Mouse (Mus musculus) heart, adult 2 months (tissue): ENCODE data around the gene Usp36.

Source experiments
- CTCF ChIP-seq: fragments of 200-600 bp; IDR thresholded peaks from 2 replicates; pipeline ENCODE4 v1.8.1; 2022; ENCODE audit warnings: antibody characterized with exemption, mild to moderate bottlenecking, moderate library complexity
- EP300 ChIP-seq: fragments of 200-500 bp; IDR thresholded peaks from 2 replicates; pipeline ENCODE4 v1.6.1; 2011; ENCODE audit warnings: low read depth, low read length, control low read depth; ENCODE audit not compliant: insufficient read depth
- POLR2A ChIP-seq: fragments of 200-500 bp; IDR thresholded peaks from 2 replicates; pipeline ENCODE4 v1.6.1; 2011; ENCODE audit warnings: mild to moderate bottlenecking, low read depth, low read length, control low read depth; ENCODE audit not compliant: insufficient read depth

DNA sequence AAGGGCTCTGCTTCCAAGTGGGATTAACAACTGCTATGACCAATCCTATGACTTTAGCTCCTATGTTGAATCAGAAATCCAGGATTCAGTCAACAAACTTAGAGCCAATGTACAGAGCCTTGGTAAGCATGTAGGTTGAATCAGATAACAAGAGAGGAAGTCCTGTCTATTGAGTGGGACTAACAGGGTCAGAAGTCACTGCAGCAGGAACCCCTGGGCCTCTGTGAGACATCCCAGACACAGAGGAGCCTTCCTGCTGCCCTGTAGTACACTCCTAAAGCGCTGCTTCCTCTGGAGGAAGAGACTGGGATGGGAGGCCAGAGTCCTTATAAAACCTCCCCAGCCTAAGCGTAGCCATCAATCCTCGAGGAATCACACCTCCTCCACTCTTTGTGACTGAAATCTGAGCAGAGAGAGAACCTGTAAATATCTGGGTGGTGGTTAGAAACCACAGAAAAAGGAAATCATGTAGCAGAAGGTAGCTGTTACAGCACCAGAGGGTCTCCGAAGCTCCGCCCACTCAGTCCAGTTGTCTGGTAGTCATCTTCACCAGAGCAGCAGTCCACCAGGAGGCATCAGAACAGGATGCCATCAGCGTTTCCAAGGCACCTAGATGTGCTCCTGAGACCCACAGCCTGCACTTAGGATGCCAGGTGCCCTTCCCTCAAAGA is 53.4 kb downstream of the Usp36 start:
- TF ChIP-seq POLR2A = peak; percentile 32
- peak; percentile 30; the same call in 1 of the 2 replicates for TF ChIP-seq CTCF
- peak; percentile 77; the same call in 1 of the 2 replicates for TF ChIP-seq EP300
